Mouse (Mus musculus) large intestine, adult 2 months (tissue): Measurements from ENCODE around the gene Mrap. TPM values are rescaled to one million over a fixed set of nuclear protein-coding genes. Genes with fewer than 3 reads are reported as not detected.

Experiments
- polyA plus RNA-seq: library from polyadenylated mRNA; depleted of rRNA; stranded (reverse); fragments of >200 nt; gene quantifications from 2 replicates; pipeline ENCODE4 v1.2.3, GENCODE M21; 2012; rRNA removed

Mrap gene
- polyA plus RNA-seq, 1 experiment: 7.9 TPM

Other genes with a start within 250 kb of the Mrap start
- 21.8 and 24.1 TPM in 2 replicates for gene Mis18a, start 10.8 kb upstream of the Mrap start, polyA plus RNA-seq
- gene Urb1, start 72.2 kb downstream of the Mrap start, polyA plus RNA-seq: 2.7 and 3.6 TPM in 2 replicates
- gene Eva1c, start 88.5 kb downstream of the Mrap start, polyA plus RNA-seq: 0.45 and 0.67 TPM in 2 replicates
- 8.0 and 9.4 TPM in 2 replicates for gene Cfap298, start 196.9 kb downstream of the Mrap start, polyA plus RNA-seq